Mouse (Mus musculus) heart, embryonic 16.5 days (tissue): ENCODE data around the gene Ube2g1. TPM values are rescaled to one million over a fixed set of nuclear protein-coding genes. Genes with fewer than 3 reads are reported as not detected.

Source experiments
- ATAC-seq: fragments of 200-750 bp; cut with Nextera tagmentation; replicated peaks from 2 replicates; pipeline ENCODE4 v1.8.0; 2017; ENCODE audit warnings: moderate number of reproducible peaks; ENCODE audit not compliant: insufficient read depth, low FRiP score; ENCODE audit errors: extremely low read depth
- H3K27ac ChIP-seq: fragments of 300-500 bp; sonication (generic); 2 replicates; pipeline ENCODE4 v1.5.1; 2014; ENCODE audit warnings: mild to moderate bottlenecking, low read length, control low read depth, moderate library complexity
- H3K27me3 ChIP-seq: fragments of 300-500 bp; sonication (generic); 2 replicates; pipeline ENCODE4 v1.6.1; 2014; ENCODE audit warnings: low read length, mixed read lengths; ENCODE audit not compliant: control insufficient read depth, insufficient read depth
- H3K36me3 ChIP-seq: fragments of 300-500 bp; sonication (generic); 2 replicates; pipeline ENCODE4 v1.6.1; 2014; ENCODE audit not compliant: control insufficient read depth, insufficient read depth
- H3K4me1 ChIP-seq: fragments of 300-500 bp; sonication (generic); 2 replicates; pipeline ENCODE4 v1.6.1; 2014; ENCODE audit warnings: low read length, mixed read lengths; ENCODE audit not compliant: control insufficient read depth, insufficient read depth
- H3K4me2 ChIP-seq: fragments of 300-500 bp; sonication (generic); 2 replicates; pipeline ENCODE4 v1.6.1; 2014; ENCODE audit warnings: low read depth, mild to moderate bottlenecking, control low read depth, low read length
- H3K4me3 ChIP-seq: fragments of 300-500 bp; sonication (generic); 2 replicates; pipeline ENCODE4 v1.5.1; 2014; ENCODE audit warnings: mild to moderate bottlenecking, control low read depth, low read length
- H3K9ac ChIP-seq: fragments of 300-500 bp; sonication (generic); 2 replicates; pipeline ENCODE4 v1.6.1; 2014; ENCODE audit warnings: low read length, control low read depth
- H3K9me3 ChIP-seq: fragments of 300-500 bp; sonication (generic); replicated peaks from 2 replicates; pipeline ENCODE4 v1.6.1; 2016; ENCODE audit warnings: low read length; ENCODE audit not compliant: control insufficient read depth
- WGBS: fragments of 180-500 bp; shearing (Covaris S2); extraction: QIAGEN DNeasy Blood & Tissue Kit; methylation state at CpG from one replicate; pipeline ENCODE4 v1.1.7; 2014; 5-methylcytosine and 5-hydroxymethylcytosine counted together
- polyA plus RNA-seq: library from polyadenylated mRNA; unstranded; fragments of >200 nt; fragmentation: Nextera tagmentation; extraction: Ambion mirVana; gene quantifications from 2 replicates; pipeline ENCODE4 v1.2.1, GENCODE M21; 2015

The Ube2g1 gene
- polyA plus RNA-seq, 1 experiment from 2014 or later = 67.2 TPM

- peak overlapping the region; percentile 32 for H3K4me3 ChIP-seq
- H3K4me1 ChIP-seq = no peaks in the 10 kb centered on the region; the same call in 1 of the 2 replicates
- no peaks in the 10 kb centered on the region for H3K27me3 ChIP-seq
- no peaks in the 10 kb centered on the region for H3K36me3 ChIP-seq
- no peak overlapping the region for H3K27ac ChIP-seq
- peak; percentile 18; the same call in 1 of the 2 replicates for ATAC-seq
- peak overlapping the region; percentile 58 for H3K4me2 ChIP-seq
- no peaks in the 10 kb centered on the region for H3K9me3 ChIP-seq
- no peak overlapping the region for H3K9ac ChIP-seq
- WGBS = 3% methylated on average over 18 of the region's 18 CpGs
These were observed 36.6 kb upstream of the Ube2g1 start for GRCm38 (mm10) chr11:72570319-72570979.

- WGBS = 85% methylated on average over 1 of the region's 1 CpGs
These were observed 33.3 kb upstream of the Ube2g1 start for GRCm38 (mm10) chr11:72573819-72574218.

GRCm38 (mm10) chr11:72576111-72576465, 31.0 kb upstream of the Ube2g1 start:
- no peaks in the 10 kb centered on the region for H3K9me3 ChIP-seq
- H3K27me3 ChIP-seq = no peaks in the 10 kb centered on the region
- H3K4me3 ChIP-seq = peak overlapping the region; percentile 56
- H3K4me1 ChIP-seq = peaks cover 7% of the 10 kb centered on the region
- peak overlapping the region; percentile 77 for H3K4me2 ChIP-seq
- H3K36me3 ChIP-seq = no peaks in the 10 kb centered on the region
- no peak overlapping the region for H3K27ac ChIP-seq
- peak overlapping the region; percentile 62 for H3K9ac ChIP-seq
- WGBS = 27% methylated on average over 7 of the region's 7 CpGs
- no peak for ATAC-seq

More at GRCm38 (mm10) chr11:72573819-72574218, 33.3 kb upstream of the Ube2g1 start:
- H3K4me3 ChIP-seq = no peak overlapping the region
- H3K36me3 ChIP-seq = no peaks in the 10 kb centered on the region
- H3K27ac ChIP-seq = no peak overlapping the region
- no peak overlapping the region for H3K9ac ChIP-seq
- no peak overlapping the region for H3K4me2 ChIP-seq
- no peaks in the 10 kb centered on the region for H3K27me3 ChIP-seq
- ATAC-seq = no peak
- H3K4me1 ChIP-seq = peaks cover 7% of the 10 kb centered on the region
- H3K9me3 ChIP-seq = no peaks in the 10 kb centered on the region

GRCm38 (mm10) chr11:72576466-72577351, 30.4 kb upstream of the Ube2g1 start:
- no peak overlapping the region for H3K27ac ChIP-seq
- H3K36me3 ChIP-seq = no peaks in the 10 kb centered on the region
- peak overlapping the region; percentile 62 for H3K9ac ChIP-seq
- H3K4me2 ChIP-seq = peak overlapping the region; percentile 77
- H3K27me3 ChIP-seq = no peaks in the 10 kb centered on the region
- no peaks in the 10 kb centered on the region for H3K9me3 ChIP-seq
- H3K4me1 ChIP-seq = peaks cover 7% of the 10 kb centered on the region
- WGBS = 4% methylated on average over 24 of the region's 24 CpGs
- H3K4me3 ChIP-seq = peak overlapping the region; percentile 56
- ATAC-seq = no peak

- ATAC-seq = no peak
- WGBS = 70% methylated on average over 4 of the region's 4 CpGs
- peaks cover 7% of the 10 kb centered on the region for H3K4me1 ChIP-seq
- no peak overlapping the region for H3K27ac ChIP-seq
- no peak overlapping the region for H3K9ac ChIP-seq
- no peaks in the 10 kb centered on the region for H3K36me3 ChIP-seq
- H3K4me3 ChIP-seq = no peak overlapping the region
- no peaks in the 10 kb centered on the region for H3K9me3 ChIP-seq
- H3K4me2 ChIP-seq = no peak overlapping the region
- H3K27me3 ChIP-seq = no peaks in the 10 kb centered on the region
These were observed 28.6 kb upstream of the Ube2g1 start for GRCm38 (mm10) chr11:72578471-72578870.

GRCm38 (mm10) chr11:72581609-72582447, 25.3 kb upstream of the Ube2g1 start:
- ATAC-seq = no peak
- 74% methylated on average over 8 of the region's 8 CpGs for WGBS
- Histone ChIP-seq H3K9ac (no peak overlapping the region), H3K4me3 (no peak overlapping the region), H3K27ac (no peak overlapping the region), H3K9me3 (no peaks in the 10 kb centered on the region), H3K4me1 (no peaks in the 10 kb centered on the region), H3K36me3 (no peaks in the 10 kb centered on the region), H3K27me3 (no peaks in the 10 kb centered on the region), H3K4me2 (no peak overlapping the region)

- no peak overlapping the region for H3K4me2 ChIP-seq
- H3K9ac ChIP-seq = no peak overlapping the region
- ATAC-seq = no peak
- WGBS = 76% methylated on average over 3 of the region's 3 CpGs
- no peak overlapping the region for H3K4me3 ChIP-seq
- no peaks in the 10 kb centered on the region for H3K9me3 ChIP-seq
- no peaks in the 10 kb centered on the region for H3K4me1 ChIP-seq
- H3K36me3 ChIP-seq = no peaks in the 10 kb centered on the region
- no peaks in the 10 kb centered on the region for H3K27me3 ChIP-seq
- H3K27ac ChIP-seq = no peak overlapping the region
These were observed 24.7 kb upstream of the Ube2g1 start for GRCm38 (mm10) chr11:72582448-72582705.

- H3K4me3 ChIP-seq = no peak overlapping the region
- H3K4me1 ChIP-seq = no peaks in the 10 kb centered on the region
- no peak overlapping the region for H3K27ac ChIP-seq
- H3K4me2 ChIP-seq = no peak overlapping the region
- no peak overlapping the region for H3K9ac ChIP-seq
- no peaks in the 10 kb centered on the region for H3K9me3 ChIP-seq
- no peaks in the 10 kb centered on the region for H3K27me3 ChIP-seq
- H3K36me3 ChIP-seq = no peaks in the 10 kb centered on the region
- WGBS = 87% methylated on average over 2 of the region's 2 CpGs
- no peak for ATAC-seq
These were observed 24.0 kb upstream of the Ube2g1 start for GRCm38 (mm10) chr11:72583092-72583491.
